Mouse (Mus musculus) forebrain, embryonic 15.5 days (tissue): ENCODE data around the gene Gm20814. TPM values are rescaled to one million over a fixed set of nuclear protein-coding genes. Genes with fewer than 3 reads are reported as not detected.
"Not testable (repeated sequence)": the region's sequence is repeated elsewhere in the genome, so short reads cannot be mapped to it uniquely, and the experiment has no call there.

Experiments
- ATAC-seq: fragments of 200-750 bp; cut with Nextera tagmentation; replicated peaks from 2 replicates; pipeline ENCODE4 v1.8.0; 2017; ENCODE audit warnings: mild to moderate bottlenecking, moderate TSS enrichment, moderate library complexity
- H3K27ac ChIP-seq: fragments of 300-500 bp; sonication (generic); replicated peaks from 2 replicates; pipeline ENCODE4 v1.5.1; 2015; ENCODE audit warnings: mild to moderate bottlenecking, inconsistent platforms
- H3K27me3 ChIP-seq: fragments of 300-500 bp; sonication (generic); 2 replicates; pipeline ENCODE4 v1.6.1; 2015; ENCODE audit warnings: inconsistent platforms
- H3K36me3 ChIP-seq: fragments of 300-500 bp; sonication (generic); 2 replicates; pipeline ENCODE4 v1.6.1; 2015; ENCODE audit warnings: mild to moderate bottlenecking, inconsistent platforms
- H3K4me1 ChIP-seq: fragments of 300-500 bp; sonication (generic); 2 replicates; pipeline ENCODE4 v1.6.1; 2015; ENCODE audit warnings: inconsistent platforms
- H3K4me2 ChIP-seq: fragments of 300-500 bp; sonication (generic); replicated peaks from 2 replicates; pipeline ENCODE4 v1.6.1; 2015; ENCODE audit warnings: mild to moderate bottlenecking, inconsistent platforms
- H3K4me3 ChIP-seq: fragments of 300-500 bp; sonication (generic); 2 replicates; pipeline ENCODE4 v1.5.1; 2015; ENCODE audit warnings: mild to moderate bottlenecking, inconsistent platforms
- H3K9ac ChIP-seq: fragments of 300-500 bp; sonication (generic); replicated peaks from 2 replicates; pipeline ENCODE4 v1.6.1; 2015; ENCODE audit warnings: mild to moderate bottlenecking, inconsistent platforms
- H3K9me3 ChIP-seq: fragments of 300-500 bp; sonication (generic); 2 replicates; pipeline ENCODE4 v1.6.1; 2016; ENCODE audit warnings: inconsistent platforms
- WGBS: fragments of 180-500 bp; shearing (Covaris S2); methylation state at CpG from one replicate; pipeline ENCODE4 v1.1.7; 2015; ENCODE audit warnings: mixed read lengths; 5-methylcytosine and 5-hydroxymethylcytosine counted together
- polyA plus RNA-seq: library from polyadenylated mRNA; unstranded; fragments of >200 nt; fragmentation: Nextera tagmentation; extraction: Ambion mirVana; gene quantifications from 2 replicates; pipeline ENCODE4 v1.2.1, GENCODE M21; 2015

Gene Gm20814
- polyA plus RNA-seq: not detected in 2 replicates

GRCm38 (mm10) chrY:75195556-75195955, at the start of gene Gm20814:
Gene Gm20814, plus strand, starts transcription at chrY:75195856.
- WGBS: no CpG with 5 or more reads among the region's 6 CpGs
- H3K9me3 ChIP-seq, ATAC-seq: not testable (repeated sequence)

More at GRCm38 (mm10) chrY:75195556-75195955, at the start of gene Gm20814:
- H3K27ac ChIP-seq, H3K4me1 ChIP-seq, H3K9ac ChIP-seq, H3K27me3 ChIP-seq, H3K4me2 ChIP-seq, H3K4me3 ChIP-seq, H3K36me3 ChIP-seq: not testable (repeated sequence)
